Mouse (Mus musculus) thymus, adult 2 months (tissue): Measurements from ENCODE around the gene Rab7. TPM values are rescaled to one million over a fixed set of nuclear protein-coding genes. Genes with fewer than 3 reads are reported as not detected.

Source experiments
- DNase-seq: peaks from one replicate; pipeline ENCODE4 v3.0.0; 2021
- H3K27ac ChIP-seq: fragments of 200-500 bp; 2 replicates; pipeline ENCODE4 v1.5.1; 2012; ENCODE audit warnings: low read length, control low read depth; ENCODE audit not compliant: control insufficient read depth, insufficient read depth
- H3K27me3 ChIP-seq: fragments of 200-500 bp; 2 replicates; pipeline ENCODE4 v1.6.1; 2012; ENCODE audit warnings: mild to moderate bottlenecking, low read length, moderate library complexity, mixed read lengths; ENCODE audit not compliant: control insufficient read depth, insufficient read depth
- H3K36me3 ChIP-seq: fragments of 200-500 bp; 2 replicates; pipeline ENCODE4 v1.6.1; 2012; ENCODE audit warnings: mild to moderate bottlenecking, low read length, moderate library complexity; ENCODE audit not compliant: control insufficient read depth, insufficient read depth
- H3K4me1 ChIP-seq: fragments of 200-500 bp; replicated peaks from 2 replicates; pipeline ENCODE4 v1.6.1; 2012; ENCODE audit warnings: low read length; ENCODE audit not compliant: control insufficient read depth, insufficient read depth
- H3K4me3 ChIP-seq: fragments of 200-500 bp; 2 replicates; pipeline ENCODE4 v1.5.1; 2012; ENCODE audit warnings: mild to moderate bottlenecking, low read length, control low read depth, moderate library complexity; ENCODE audit not compliant: control insufficient read depth, insufficient read depth
- CTCF ChIP-seq: fragments of 200-500 bp; IDR thresholded peaks from 2 replicates; pipeline ENCODE4 v1.5.1; 2012; ENCODE audit warnings: mild to moderate bottlenecking, control low read depth, low read length, moderate library complexity, borderline replicate concordance; ENCODE audit not compliant: control insufficient read depth, poor library complexity, insufficient read depth; ENCODE audit errors: extremely low read depth
- POLR2A ChIP-seq: fragments of 200-500 bp; IDR thresholded peaks from 2 replicates; pipeline ENCODE4 v1.6.1; 2012; ENCODE audit warnings: mild to moderate bottlenecking, low read length, control low read depth, moderate library complexity; ENCODE audit not compliant: control insufficient read depth, poor library complexity, insufficient read depth; ENCODE audit errors: extremely low read depth
- WGBS: fragments of 180-500 bp; shearing (Covaris S2); methylation state at CpG from one replicate; pipeline ENCODE4 v1.1.7; 2018; 5-methylcytosine and 5-hydroxymethylcytosine counted together
- polyA plus RNA-seq: library from polyadenylated mRNA; depleted of rRNA; stranded (reverse); fragments of >200 nt; gene quantifications from 2 replicates; pipeline ENCODE4 v1.2.3, GENCODE M21; 2012; rRNA removed

Rab7 gene
- 145 and 148 TPM in 2 replicates for polyA plus RNA-seq

DNA sequence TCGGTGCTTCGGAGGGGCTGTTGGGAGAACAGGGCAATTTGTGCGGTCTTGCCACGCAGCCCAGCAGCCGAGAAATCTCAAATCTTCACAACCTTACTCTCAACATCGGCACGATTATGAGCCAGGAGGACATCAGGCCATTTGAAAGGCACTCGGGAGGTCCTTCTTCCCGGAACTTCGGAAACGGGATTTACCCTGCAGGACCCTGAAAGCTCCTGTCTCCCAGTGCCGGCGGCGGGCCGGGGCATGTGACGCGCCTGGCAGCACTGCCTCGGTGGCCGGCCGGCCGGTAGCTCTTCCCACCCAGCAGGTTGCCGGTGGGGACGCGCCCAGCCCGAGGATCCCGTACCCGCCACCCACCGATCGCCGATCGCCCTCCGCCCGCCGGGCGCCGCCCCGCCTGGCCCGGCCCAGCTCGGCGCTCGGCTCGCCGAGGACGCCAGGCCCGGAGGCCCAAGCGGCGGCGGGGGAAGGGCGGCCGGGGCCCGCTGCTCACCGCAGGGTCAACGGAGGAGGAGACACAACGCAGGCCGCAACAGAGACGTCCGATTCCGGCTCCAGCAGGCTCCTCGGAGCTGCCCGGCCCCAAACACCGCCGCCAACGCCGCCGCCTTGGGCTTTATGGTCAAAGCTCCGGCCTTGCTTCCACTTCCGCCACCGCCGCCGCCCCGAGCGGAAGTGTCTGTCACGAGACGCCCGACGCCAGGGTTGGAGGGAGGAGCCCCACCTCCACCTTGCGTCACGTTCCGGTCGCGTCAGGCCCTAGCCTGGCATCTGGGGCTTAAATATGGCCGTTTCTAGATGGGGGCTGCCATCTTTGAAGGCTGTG lies at the start of gene Rab7:
TSS of gene Rab7 (minus strand) at position 694 of the 829 bp plus-strand sequence.
- under 1% methylated on average over 82 of the region's 82 CpGs for WGBS
- Histone ChIP-seq H3K36me3 (no peaks in the 10 kb centered on the region), H3K4me1 (peaks cover 9% of the 10 kb centered on the region; the same call in 1 of the 2 replicates), H3K27me3 (no peaks in the 10 kb centered on the region), H3K27ac (no peak within 1 kb of the TSS), H3K4me3 (peak within 1 kb of the TSS; percentile 72)
- peak; percentile 89 for DNase-seq
- TF ChIP-seq CTCF (peak; percentile 16; the same call in 1 of the 2 replicates), POLR2A (peak; percentile 79)

DNA sequence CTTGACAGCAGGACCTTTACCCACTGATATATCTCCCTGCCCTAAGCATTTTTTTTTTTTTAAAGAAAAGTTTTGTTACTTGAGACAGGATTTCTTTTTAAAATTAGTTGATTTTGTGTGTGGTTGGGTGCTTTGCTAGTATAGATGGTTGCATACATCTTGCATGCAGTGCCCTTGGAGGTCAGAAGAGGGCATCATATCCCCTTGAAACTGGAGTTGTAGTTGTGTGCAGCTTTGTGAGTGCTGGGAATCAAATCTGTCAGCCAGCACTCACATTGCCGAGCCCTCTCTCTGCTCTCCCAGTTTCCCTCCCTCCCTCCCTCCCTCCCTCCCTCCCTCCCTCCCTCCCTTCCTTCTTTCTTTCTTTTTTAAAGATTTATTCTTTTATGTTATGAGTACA lies 43.9 kb upstream of the Rab7 start:
- Histone ChIP-seq H3K4me1 (no peaks in the 10 kb centered on the region), H3K4me3 (no peak overlapping the region), H3K36me3 (peaks cover 24% of the 10 kb centered on the region), H3K27me3 (no peaks in the 10 kb centered on the region), H3K27ac (no peak overlapping the region)
- WGBS, result 95% methylated on average over 1 of the region's 1 CpGs
- TF ChIP-seq POLR2A (no peak), CTCF (no peak)
- DNase-seq, result no peak

DNA sequence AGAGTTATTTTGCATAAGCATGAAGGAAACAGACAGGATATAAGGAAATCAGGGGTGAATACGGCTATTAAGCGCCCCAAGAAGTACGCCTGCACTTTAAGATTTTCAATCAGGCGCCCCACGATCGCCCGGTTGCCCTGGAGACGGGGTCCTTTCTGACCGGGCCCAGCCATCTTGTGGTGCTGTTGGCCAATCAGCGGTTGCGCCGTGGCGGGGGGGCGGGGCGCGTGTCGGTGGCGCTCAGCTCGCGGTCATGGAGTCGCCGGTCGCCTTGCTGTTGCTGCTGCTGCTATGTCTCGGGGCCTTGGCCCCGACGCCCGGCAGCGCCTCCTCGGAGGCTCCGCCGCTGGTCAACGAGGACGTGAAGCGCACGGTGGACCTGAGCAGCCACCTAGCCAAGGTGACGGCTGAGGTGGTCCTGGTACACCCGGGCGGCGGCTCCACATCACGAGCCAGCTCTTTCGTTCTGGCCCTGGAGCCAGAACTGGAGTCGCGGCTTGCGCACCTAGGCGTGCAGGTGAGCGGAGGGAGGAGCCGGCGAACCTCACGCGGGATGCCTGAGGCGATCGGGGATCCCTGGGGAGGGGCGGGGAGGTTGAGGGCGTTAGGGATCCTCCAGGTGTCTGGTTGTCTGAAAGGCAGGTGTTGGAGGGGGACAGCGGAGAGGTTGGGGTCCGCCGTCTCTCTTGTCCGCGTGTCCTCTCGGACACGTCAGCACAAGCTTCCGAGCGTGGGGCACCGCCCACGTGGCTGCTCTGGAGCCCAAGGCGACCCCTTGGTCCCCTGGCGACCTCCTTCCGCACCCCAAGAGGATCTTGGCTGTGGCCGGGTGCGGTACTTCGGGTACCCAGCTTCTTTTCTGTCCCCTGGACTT lies 39.4 kb upstream of the Rab7 start, which contains the start of gene Rpn1:
TSS of gene Rpn1 (plus strand) at position 205 of the 874 bp plus-strand sequence.
- WGBS, result under 1% methylated on average over 71 of the region's 71 CpGs
- Histone ChIP-seq H3K4me1 (no peaks in the 10 kb centered on the region), H3K4me3 (peak within 1 kb of the TSS; percentile 63), H3K36me3 (no peaks in the 10 kb centered on the region), H3K27me3 (no peaks in the 10 kb centered on the region), H3K27ac (no peak within 1 kb of the TSS)
- TF ChIP-seq POLR2A (peak; percentile 53; the same call in 1 of the 2 replicates), CTCF (0 out of 2 replicates have a peak, but pooled peaks have one; percentile 36)
- DNase-seq, result peak; percentile 99

DNA sequence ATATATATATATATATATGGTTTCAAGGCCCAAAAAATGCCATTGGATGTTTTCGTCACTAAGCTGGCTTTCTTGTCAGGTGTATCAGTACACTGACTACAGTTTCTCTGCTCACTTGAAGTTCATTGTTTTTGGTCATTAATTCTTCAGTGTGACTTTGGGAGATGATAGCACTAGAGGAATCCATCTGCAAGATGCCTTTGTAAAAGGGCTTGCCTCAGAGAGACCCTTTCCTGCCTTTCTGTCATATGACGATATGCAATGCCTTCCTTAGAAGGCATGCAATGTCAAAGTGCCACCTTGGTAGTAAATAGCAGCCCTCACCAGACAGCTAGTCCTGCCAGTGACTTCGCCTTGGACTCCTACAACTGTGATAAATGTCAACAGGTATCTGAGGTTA lies 38.6 kb upstream of the Rab7 start:
- Histone ChIP-seq H3K4me1 (no peaks in the 10 kb centered on the region), H3K36me3 (no peaks in the 10 kb centered on the region), H3K27ac (no peak overlapping the region), H3K27me3 (no peaks in the 10 kb centered on the region), H3K4me3 (no peak overlapping the region)
- DNase-seq, result no peak
- 72% methylated on average over 3 of the region's 3 CpGs for WGBS
- TF ChIP-seq CTCF (no peak), POLR2A (no peak)

DNA sequence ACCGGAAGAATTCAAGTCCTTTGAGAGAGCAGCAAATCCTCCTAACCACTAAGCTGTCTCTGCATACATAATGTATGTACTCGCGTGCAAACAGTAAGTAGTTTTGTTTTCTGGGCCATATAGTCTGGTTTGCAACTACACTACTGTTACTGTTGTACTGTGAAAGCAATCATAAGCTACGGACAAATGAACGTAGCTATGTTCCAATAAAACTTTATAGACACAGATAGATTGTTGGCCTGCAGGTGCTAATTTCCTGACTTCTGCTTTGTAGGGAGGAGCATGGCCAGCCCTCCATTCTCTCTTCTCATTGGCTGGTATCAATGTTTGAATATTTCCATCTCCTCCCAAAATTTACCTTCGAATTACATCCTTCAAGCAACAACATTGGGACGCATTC lies 38.0 kb upstream of the Rab7 start:
- no peaks in the 10 kb centered on the region for H3K4me1 ChIP-seq
- no peaks in the 10 kb centered on the region for H3K27me3 ChIP-seq
- no peak overlapping the region for H3K4me3 ChIP-seq
- no peak overlapping the region for H3K27ac ChIP-seq
- H3K36me3 ChIP-seq, result no peaks in the 10 kb centered on the region
- WGBS, result 98% methylated on average over 7 of the region's 7 CpGs
- no peak for DNase-seq
- TF ChIP-seq CTCF (no peak), POLR2A (no peak)

DNA sequence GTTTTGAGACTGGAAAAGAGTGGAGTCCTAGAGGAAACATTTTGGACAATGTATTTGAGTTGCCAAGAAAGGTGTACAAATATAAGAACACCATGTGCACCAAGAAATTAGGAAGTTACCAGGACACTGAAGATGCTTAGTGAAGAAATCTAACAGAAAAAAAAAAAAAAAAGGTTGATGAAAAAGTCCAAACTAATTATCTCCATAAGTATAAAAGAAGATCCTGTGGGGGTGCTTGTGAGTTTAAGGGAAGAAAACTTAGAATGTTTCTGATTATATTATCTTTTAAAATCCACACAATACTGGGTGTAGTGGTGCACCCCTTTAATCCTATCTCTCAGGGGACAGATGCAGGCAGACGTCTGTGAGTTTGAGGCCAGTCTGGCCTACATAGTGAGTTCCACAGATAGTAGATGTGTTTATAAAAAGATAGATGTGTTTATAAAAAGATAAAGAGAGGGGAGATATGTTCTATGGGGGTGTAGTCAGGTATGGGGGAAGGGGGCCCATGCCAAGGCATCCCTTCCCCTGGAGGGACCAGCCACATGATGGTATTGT lies 31.0 kb upstream of the Rab7 start:
- no peak for TF ChIP-seq CTCF
- TF ChIP-seq POLR2A, result no peak
- Histone ChIP-seq H3K4me3 (no peak overlapping the region), H3K27ac (no peak overlapping the region), H3K36me3 (no peaks in the 10 kb centered on the region), H3K4me1 (peaks cover 3% of the 10 kb centered on the region), H3K27me3 (no peaks in the 10 kb centered on the region)
- DNase-seq, result no peak
- 98% methylated on average over 1 of the region's 1 CpGs for WGBS
